Mouse (Mus musculus) intestine, postnatal 0 days (tissue): ENCODE measurements around the gene Kcng3. TPM values are rescaled to one million over a fixed set of nuclear protein-coding genes. Genes with fewer than 3 reads are reported as not detected.

Experiments used
- ATAC-seq: fragments of 200-750 bp; cut with Nextera tagmentation; 2 replicates; pipeline ENCODE4 v1.8.0; 2017; ENCODE audit warnings: mild to moderate bottlenecking, moderate TSS enrichment, moderate library complexity
- H3K27ac ChIP-seq: fragments of 300-500 bp; sonication (generic); 2 replicates; pipeline ENCODE4 v1.5.1; 2014; ENCODE audit warnings: mild to moderate bottlenecking, low read depth, low read length, moderate library complexity
- H3K27me3 ChIP-seq: fragments of 300-500 bp; sonication (generic); replicated peaks from 2 replicates; pipeline ENCODE4 v1.6.1; 2014; ENCODE audit warnings: low read length, mixed read lengths; ENCODE audit not compliant: control insufficient read depth, insufficient read depth
- H3K36me3 ChIP-seq: fragments of 300-500 bp; sonication (generic); 2 replicates; pipeline ENCODE4 v1.6.1; 2014; ENCODE audit warnings: mild to moderate bottlenecking, moderate library complexity; ENCODE audit not compliant: control insufficient read depth, insufficient read depth
- H3K4me1 ChIP-seq: fragments of 300-500 bp; sonication (generic); replicated peaks from 2 replicates; pipeline ENCODE4 v1.6.1; 2014; ENCODE audit warnings: antibody characterized with exemption, low read length, mixed read lengths; ENCODE audit not compliant: control insufficient read depth, insufficient read depth
- H3K4me2 ChIP-seq: fragments of 300-500 bp; sonication (generic); replicated peaks from 2 replicates; pipeline ENCODE4 v1.6.1; 2014; ENCODE audit warnings: low read depth, mild to moderate bottlenecking, moderate library complexity
- H3K4me3 ChIP-seq: fragments of 300-500 bp; sonication (generic); 2 replicates; pipeline ENCODE4 v1.5.1; 2014; ENCODE audit warnings: low read depth, low read length
- H3K9ac ChIP-seq: fragments of 300-500 bp; sonication (generic); 2 replicates; pipeline ENCODE4 v1.6.1; 2014; ENCODE audit warnings: mild to moderate bottlenecking, low read depth, low read length
- H3K9me3 ChIP-seq: fragments of 300-500 bp; sonication (generic); 2 replicates; pipeline ENCODE4 v1.6.1; 2016; ENCODE audit warnings: mixed run types; ENCODE audit not compliant: control insufficient read depth
- CTCF ChIP-seq: sonication (generic); IDR thresholded peaks from 2 replicates; pipeline ENCODE4 v1.5.1; 2016; ENCODE audit warnings: low read depth, mild to moderate bottlenecking, control low read depth, antibody characterized with exemption, moderate library complexity
- WGBS: fragments of 180-500 bp; shearing (Covaris S2); extraction: QIAGEN DNeasy Blood & Tissue Kit; methylation state at CpG from one replicate; pipeline ENCODE4 v1.1.7; 2014; 5-methylcytosine and 5-hydroxymethylcytosine counted together
- polyA plus RNA-seq: library from polyadenylated mRNA; unstranded; fragments of >200 nt; fragmentation: Nextera tagmentation; extraction: Ambion mirVana; gene quantifications from 2 replicates; pipeline ENCODE4 v1.2.1, GENCODE M21; 2015

The Kcng3 gene
- polyA plus RNA-seq, 1 experiment from 2014 or later = not detected

DNA sequence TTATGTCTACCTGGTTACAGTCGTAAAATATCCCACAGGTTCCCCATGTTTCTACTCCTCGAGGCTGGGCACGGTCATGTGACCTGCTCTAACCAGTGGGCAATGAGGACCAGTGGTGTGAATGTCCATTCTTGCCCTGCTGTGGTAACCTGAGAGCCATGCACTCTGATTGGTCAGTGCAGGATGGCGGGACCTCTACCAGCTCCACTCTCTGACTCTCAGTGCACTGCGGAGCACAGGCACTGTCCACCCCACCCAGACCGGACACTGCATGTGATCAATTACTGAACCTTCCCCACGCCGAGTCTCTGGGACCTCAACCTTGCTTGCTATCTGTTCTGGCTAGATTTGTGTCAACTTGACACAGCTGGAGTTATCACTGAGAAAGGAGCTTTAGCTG lies 37.2 kb downstream of the Kcng3 start:
- TF ChIP-seq CTCF = no peak
- H3K4me1 ChIP-seq = no peaks in the 10 kb centered on the region
- H3K4me2 ChIP-seq = no peak overlapping the region
- no peak overlapping the region for H3K27ac ChIP-seq
- 73% methylated on average over 8 of the region's 8 CpGs for WGBS
- no peaks in the 10 kb centered on the region for H3K36me3 ChIP-seq
- H3K9ac ChIP-seq = no peak overlapping the region
- no peak for ATAC-seq
- no peak overlapping the region for H3K4me3 ChIP-seq
- H3K9me3 ChIP-seq = no peaks in the 10 kb centered on the region
- no peaks in the 10 kb centered on the region for H3K27me3 ChIP-seq

DNA sequence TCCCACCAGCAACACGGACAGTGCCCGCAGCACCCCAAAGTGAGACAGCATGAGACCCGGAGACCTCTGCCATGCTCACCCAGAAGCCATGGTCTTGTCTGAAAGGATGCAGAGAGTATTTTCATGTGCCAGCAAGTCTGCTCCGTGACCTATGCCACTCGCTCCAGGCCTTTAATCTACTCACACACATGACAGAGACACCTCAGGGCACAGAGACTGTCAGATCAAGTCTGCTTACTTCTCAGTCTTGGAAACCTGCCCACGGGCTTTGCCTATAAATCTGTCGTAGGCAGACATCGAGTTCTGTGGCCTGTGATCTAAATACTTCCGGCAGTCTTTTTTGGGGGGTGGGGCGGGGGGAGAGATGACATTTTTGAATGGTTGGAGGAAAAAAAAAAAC lies 38.3 kb downstream of the Kcng3 start:
- 77% methylated on average over 10 of the region's 10 CpGs for WGBS

GRCm38 (mm10) chr17:83588663-83589341 lies 42.9 kb downstream of the Kcng3 start:
- Histone ChIP-seq H3K4me2 (no peak overlapping the region), H3K4me3 (no peak overlapping the region), H3K27me3 (no peaks in the 10 kb centered on the region), H3K27ac (no peak overlapping the region), H3K36me3 (no peaks in the 10 kb centered on the region), H3K9me3 (no peaks in the 10 kb centered on the region), H3K9ac (no peak overlapping the region), H3K4me1 (no peaks in the 10 kb centered on the region)
- WGBS = 85% methylated on average over 6 of the region's 6 CpGs
- peak; percentile 38 for TF ChIP-seq CTCF
- no peak for ATAC-seq

More for the DNA sequence above, 38.3 kb downstream of the Kcng3 start:
- H3K9ac ChIP-seq = no peak overlapping the region
- no peaks in the 10 kb centered on the region for H3K27me3 ChIP-seq
- H3K4me1 ChIP-seq = no peaks in the 10 kb centered on the region
- no peak overlapping the region for H3K4me3 ChIP-seq
- no peak for ATAC-seq
- TF ChIP-seq CTCF = no peak
- no peaks in the 10 kb centered on the region for H3K36me3 ChIP-seq
- H3K9me3 ChIP-seq = no peaks in the 10 kb centered on the region
- H3K27ac ChIP-seq = no peak overlapping the region
- H3K4me2 ChIP-seq = no peak overlapping the region

DNA sequence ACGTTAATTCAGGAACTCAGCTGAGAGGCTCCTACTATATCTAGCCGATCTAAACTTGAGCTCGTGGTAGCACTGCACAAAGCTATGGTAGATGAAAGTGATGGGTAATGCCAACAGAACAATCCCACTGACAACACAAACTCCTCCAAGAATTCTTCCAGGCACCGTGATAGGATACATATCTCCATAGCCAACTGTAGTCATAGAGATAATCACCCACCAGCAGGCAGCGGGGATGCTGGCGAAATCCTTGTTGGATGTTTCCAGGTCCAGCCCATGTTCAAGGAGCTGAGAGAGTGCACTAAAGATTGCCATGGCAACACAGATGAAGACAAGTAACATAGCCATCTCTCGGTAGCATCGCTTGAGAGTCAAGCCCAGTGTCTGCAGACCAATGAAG lies 44.0 kb downstream of the Kcng3 start:
- H3K27ac ChIP-seq = no peak overlapping the region
- no peak overlapping the region for H3K9ac ChIP-seq
- TF ChIP-seq CTCF = no peak
- no peaks in the 10 kb centered on the region for H3K36me3 ChIP-seq
- no peak overlapping the region for H3K4me2 ChIP-seq
- no peak for ATAC-seq
- H3K4me1 ChIP-seq = no peaks in the 10 kb centered on the region
- WGBS = 92% methylated on average over 8 of the region's 8 CpGs
- no peak overlapping the region for H3K4me3 ChIP-seq
- H3K27me3 ChIP-seq = no peaks in the 10 kb centered on the region
- no peaks in the 10 kb centered on the region for H3K9me3 ChIP-seq

DNA sequence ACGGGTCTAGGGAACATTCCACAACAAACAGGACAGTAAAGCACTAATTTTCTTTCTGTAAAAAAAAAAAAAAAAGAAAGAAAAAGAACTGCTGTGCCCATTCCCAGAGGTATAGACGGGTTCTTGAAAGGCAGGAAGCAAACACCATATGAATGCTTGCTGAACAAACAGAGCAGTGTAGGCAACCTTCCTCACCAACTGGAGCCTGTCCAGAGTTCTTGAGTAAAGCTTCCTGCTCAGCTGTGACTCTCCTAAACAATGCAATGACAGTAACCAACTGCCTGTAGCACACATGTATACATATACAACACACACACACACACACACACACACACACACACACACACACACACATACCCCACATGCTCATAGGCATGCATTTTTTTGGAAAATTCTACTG lies 49.1 kb downstream of the Kcng3 start:
- Histone ChIP-seq H3K9me3 (no peaks in the 10 kb centered on the region), H3K36me3 (no peaks in the 10 kb centered on the region), H3K4me2 (no peak overlapping the region), H3K27ac (no peak overlapping the region), H3K27me3 (no peaks in the 10 kb centered on the region), H3K4me3 (no peak overlapping the region), H3K4me1 (no peaks in the 10 kb centered on the region), H3K9ac (no peak overlapping the region)
- TF ChIP-seq CTCF = no peak
- no peak for ATAC-seq
- WGBS = 61% methylated on average over 2 of the region's 2 CpGs

DNA sequence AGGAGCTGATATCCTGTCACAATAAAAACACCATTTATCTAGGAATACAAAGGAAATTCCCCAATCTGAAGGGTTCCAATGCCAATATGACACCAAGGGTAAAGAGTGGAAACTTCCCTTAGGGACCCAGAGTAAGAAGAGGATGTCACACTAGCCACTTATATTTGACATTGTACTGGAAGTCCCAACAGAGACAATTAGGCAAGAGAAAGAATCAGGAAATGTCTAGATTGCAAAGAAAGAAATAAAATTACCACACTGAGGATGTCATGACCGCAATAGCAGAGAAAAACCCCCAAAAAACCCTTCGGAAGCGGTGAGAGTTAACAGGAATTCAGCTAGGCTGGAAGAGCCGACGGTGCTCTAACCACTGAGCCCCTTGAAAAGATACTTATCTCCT lies 51.0 kb downstream of the Kcng3 start:
- 82% methylated on average over 5 of the region's 5 CpGs for WGBS
- no peak for TF ChIP-seq CTCF
- Histone ChIP-seq H3K9ac (no peak overlapping the region), H3K4me3 (no peak overlapping the region), H3K4me1 (no peaks in the 10 kb centered on the region), H3K4me2 (no peak overlapping the region), H3K27ac (no peak overlapping the region), H3K36me3 (no peaks in the 10 kb centered on the region), H3K9me3 (no peaks in the 10 kb centered on the region), H3K27me3 (no peaks in the 10 kb centered on the region)
- ATAC-seq = no peak
